Mouse (Mus musculus) heart, adult 2 months (tissue): Measurements from ENCODE around the gene Zmynd8. TPM values are rescaled to one million over a fixed set of nuclear protein-coding genes. Genes with fewer than 3 reads are reported as not detected.
A peak's percentile ranks its signal among the peaks of the same experiment; 100 is the strongest.

ENCODE experiments used
- DNase-seq, 2 experiments: peaks; one replicate each; pipeline ENCODE4 v3.0.0; 2021
- H3K27ac ChIP-seq: fragments of 200-600 bp; 2 replicates; pipeline ENCODE4 v1.8.1; 2022
- H3K27me3 ChIP-seq: fragments of 200-500 bp; 2 replicates; pipeline ENCODE4 v1.6.1; 2012; ENCODE audit warnings: mild to moderate bottlenecking, low read length, inconsistent platforms, mixed read lengths; ENCODE audit not compliant: control insufficient read depth, insufficient read depth
- H3K36me3 ChIP-seq: fragments of 200-500 bp; 2 replicates; pipeline ENCODE4 v1.6.1; 2012; ENCODE audit warnings: low read length, inconsistent platforms; ENCODE audit not compliant: control insufficient read depth, insufficient read depth
- H3K4me1 ChIP-seq: fragments of 200-500 bp; 2 replicates; pipeline ENCODE4 v1.6.1; 2011; ENCODE audit warnings: low read length; ENCODE audit not compliant: control insufficient read depth, insufficient read depth
- H3K4me3 ChIP-seq: fragments of 200-600 bp; 2 replicates; pipeline ENCODE4 v1.8.1; 2022
- H3K79me2 ChIP-seq: fragments of 200-500 bp; replicated peaks from 2 replicates; pipeline ENCODE4 v1.6.1; 2012; ENCODE audit warnings: mild to moderate bottlenecking, inconsistent platforms, low read length, moderate library complexity, mixed read lengths; ENCODE audit not compliant: control insufficient read depth, insufficient read depth
- H3K9ac ChIP-seq: fragments of 200-500 bp; 2 replicates; pipeline ENCODE4 v1.6.1; 2012; ENCODE audit warnings: low read depth, mild to moderate bottlenecking, control low read depth, inconsistent platforms, low read length, mixed read lengths
- CTCF ChIP-seq: fragments of 200-600 bp; IDR thresholded peaks from 2 replicates; pipeline ENCODE4 v1.8.1; 2022; ENCODE audit warnings: antibody characterized with exemption, mild to moderate bottlenecking, moderate library complexity
- EP300 ChIP-seq: fragments of 200-500 bp; IDR thresholded peaks from 2 replicates; pipeline ENCODE4 v1.6.1; 2011; ENCODE audit warnings: low read depth, low read length, control low read depth; ENCODE audit not compliant: insufficient read depth
- POLR2A ChIP-seq: fragments of 200-500 bp; IDR thresholded peaks from 2 replicates; pipeline ENCODE4 v1.6.1; 2011; ENCODE audit warnings: mild to moderate bottlenecking, low read depth, low read length, control low read depth; ENCODE audit not compliant: insufficient read depth
- WGBS: fragments of 180-500 bp; shearing (Covaris S2); methylation state at CpG from one replicate; pipeline ENCODE4 v1.1.7; 2018; 5-methylcytosine and 5-hydroxymethylcytosine counted together
- intact Hi-C: fragments of 180-260 bp; cut with DNase I; formaldehyde crosslinking; loops from one replicate; pipeline ENCODE4 v1.15.1; 2025
- polyA plus RNA-seq: library from polyadenylated mRNA; depleted of rRNA; stranded (reverse); fragments of >200 nt; gene quantifications from 2 replicates; pipeline ENCODE4 v1.2.3, GENCODE M21; 2012
- total RNA-seq, 2 experiments: library from RNA; stranded (reverse); gene quantifications; 2 replicates each; pipeline ENCODE4 v1.2.3; 2021

The Zmynd8 gene
- total and polyA plus RNA-seq, 3 experiments = 20.4 to 47.2 (median 44.4) TPM

GRCm38 (mm10) chr2:165889266-165889665, 9.6 kb downstream of the Zmynd8 start:
- WGBS = 92% methylated on average over 7 of the region's 7 CpGs
- peaks cover 2% of the 10 kb centered on the region; the same call in 1 of the 2 replicates for H3K36me3 ChIP-seq
- H3K4me1 ChIP-seq = peaks cover 37% of the 10 kb centered on the region
- intact Hi-C loops = loop anchor here (2.0 kb wide), 1 partner anchor 16 kb away; no protein-coding TSS in a partner anchor
- H3K27me3 ChIP-seq = no peaks in the 10 kb centered on the region
- H3K79me2 ChIP-seq = no peaks in the 10 kb centered on the region
- no peak for TF ChIP-seq POLR2A
- no peak for TF ChIP-seq CTCF
- no peak for TF ChIP-seq EP300
- H3K27ac ChIP-seq = peak overlapping the region; percentile 7; the same call in 1 of the 2 replicates
- H3K9ac ChIP-seq = no peak overlapping the region
- no peak overlapping the region for H3K4me3 ChIP-seq
- no peak for DNase-seq

- no peak overlapping the region for H3K4me3 ChIP-seq
- TF ChIP-seq POLR2A = no peak
- TF ChIP-seq CTCF = no peak
- 0 out of 2 replicates have a peak, but pooled peaks have one; percentile 11 for TF ChIP-seq EP300
- peak overlapping the region; percentile 7 for H3K9ac ChIP-seq
- WGBS = 25% methylated on average over 3 of the region's 3 CpGs
- peaks cover 4% of the 10 kb centered on the region; the same call in 1 of the 2 replicates for H3K36me3 ChIP-seq
- H3K27ac ChIP-seq = peak overlapping the region; percentile 97
- intact Hi-C loops = loop anchor here (2.0 kb wide), 1 partner anchor 16 kb away; no protein-coding TSS in a partner anchor
- no peak for DNase-seq
- H3K4me1 ChIP-seq = peaks cover 40% of the 10 kb centered on the region
- H3K27me3 ChIP-seq = no peaks in the 10 kb centered on the region
- H3K79me2 ChIP-seq = no peaks in the 10 kb centered on the region
Measured at GRCm38 (mm10) chr2:165888813-165889221, 10.0 kb downstream of the Zmynd8 start.

GRCm38 (mm10) chr2:165888396-165888795, 10.4 kb downstream of the Zmynd8 start:
- Histone ChIP-seq H3K27ac (peak overlapping the region; percentile 97), H3K4me1 (peaks cover 41% of the 10 kb centered on the region), H3K36me3 (peaks cover 4% of the 10 kb centered on the region; the same call in 1 of the 2 replicates), H3K27me3 (no peaks in the 10 kb centered on the region), H3K4me3 (no peak overlapping the region), H3K79me2 (no peaks in the 10 kb centered on the region), H3K9ac (peak overlapping the region; percentile 7)
- intact Hi-C loops = loop anchor here (2.0 kb wide), 1 partner anchor 16 kb away; no protein-coding TSS in a partner anchor
- WGBS = 18% methylated on average over 13 of the region's 13 CpGs
- TF ChIP-seq POLR2A = no peak
- peak; percentile 82 to 84 for DNase-seq

- peak overlapping the region; percentile 47 for H3K9ac ChIP-seq
Measured at GRCm38 (mm10) chr2:165886857-165887628, 11.8 kb downstream of the Zmynd8 start.

GRCm38 (mm10) chr2:165886482-165886856, 12.3 kb downstream of the Zmynd8 start:
- WGBS = 13% methylated on average over 3 of the region's 3 CpGs
- no peaks in the 10 kb centered on the region for H3K79me2 ChIP-seq
- H3K27ac ChIP-seq = peak overlapping the region; percentile 97
- peaks cover 58% of the 10 kb centered on the region for H3K4me1 ChIP-seq
- TF ChIP-seq POLR2A (0 out of 2 replicates have a peak, but pooled peaks have one; percentile 46), CTCF (0 out of 2 replicates have a peak, but pooled peaks have one; percentile 17), EP300 (0 out of 2 replicates have a peak, but pooled peaks have one; percentile 62)
- peak; percentile 59 to 60 for DNase-seq
- H3K27me3 ChIP-seq = no peaks in the 10 kb centered on the region
- intact Hi-C loops = no loop called here
- peaks cover 18% of the 10 kb centered on the region for H3K36me3 ChIP-seq
- H3K9ac ChIP-seq = peak overlapping the region; percentile 40
- no peak overlapping the region for H3K4me3 ChIP-seq

More at GRCm38 (mm10) chr2:165886857-165887628, 11.8 kb downstream of the Zmynd8 start:
- H3K27ac ChIP-seq = peak overlapping the region; percentile 97
- H3K79me2 ChIP-seq = no peaks in the 10 kb centered on the region
- peaks cover 13% of the 10 kb centered on the region for H3K36me3 ChIP-seq
- 21% methylated on average over 25 of the region's 25 CpGs for WGBS
- intact Hi-C loops = no loop called here
- no peaks in the 10 kb centered on the region for H3K27me3 ChIP-seq
- peak; percentile 47 to 65 for DNase-seq
- TF ChIP-seq POLR2A (0 out of 2 replicates have a peak, but pooled peaks have one; percentile 17), CTCF (no peak)
- H3K4me1 ChIP-seq = peaks cover 54% of the 10 kb centered on the region
- H3K4me3 ChIP-seq = no peak overlapping the region

GRCm38 (mm10) chr2:165885951-165886320, 12.9 kb downstream of the Zmynd8 start:
- 47% methylated on average over 4 of the region's 4 CpGs for WGBS
- Histone ChIP-seq H3K79me2 (no peaks in the 10 kb centered on the region), H3K36me3 (peaks cover 21% of the 10 kb centered on the region), H3K27me3 (no peaks in the 10 kb centered on the region), H3K27ac (peak overlapping the region; percentile 97), H3K4me1 (peaks cover 60% of the 10 kb centered on the region), H3K4me3 (no peak overlapping the region; the same call in 1 of the 2 replicates), H3K9ac (peak overlapping the region; percentile 47)
- intact Hi-C loops = loop anchor here (2.0 kb wide), 1 partner anchor 29 kb away; no protein-coding TSS in a partner anchor
- DNase-seq = no peak
- TF ChIP-seq EP300 = no peak
- TF ChIP-seq CTCF = no peak
- no peak for TF ChIP-seq POLR2A
